Mouse (Mus musculus): Measurements from ENCODE around the gene Dock9. TPM values are rescaled to one million over a fixed set of nuclear protein-coding genes. Genes with fewer than 3 reads are reported as not detected.

Dock9 gene
- polyA plus RNA-seq, 1 experiment from 2014 or later = 4.8 TPM

- H3K4me2 ChIP-seq = no peak overlapping the region
- no peak overlapping the region for H3K4me3 ChIP-seq
- no peak for ATAC-seq (ENCODE audit: extremely low read depth, insufficient number of reproducible peaks, low FRiP score, low TSS enrichment)
- H3K9me3 ChIP-seq = no peaks in the 10 kb centered on the region
- H3K9ac ChIP-seq = no peak overlapping the region
- no peaks in the 10 kb centered on the region for H3K36me3 ChIP-seq
- 43% methylated on average over 11 of the region's 11 CpGs for WGBS
- H3K27me3 ChIP-seq (replicated peaks) = no peaks in the 10 kb centered on the region
- H3K4me1 ChIP-seq = peaks cover 18% of the 10 kb centered on the region
- no peak overlapping the region for H3K27ac ChIP-seq (replicated peaks)
These were observed 35.6 kb downstream of the Dock9 start for GRCm38 (mm10) chr14:121762021-121762452.

GRCm38 (mm10) chr14:121760403-121760802, 37.2 kb downstream of the Dock9 start:
- no peaks in the 10 kb centered on the region for H3K36me3 ChIP-seq
- peaks cover 18% of the 10 kb centered on the region for H3K4me1 ChIP-seq
- H3K9ac ChIP-seq = no peak overlapping the region
- no peaks in the 10 kb centered on the region for H3K9me3 ChIP-seq
- 81% methylated on average over 5 of the region's 5 CpGs for WGBS
- H3K4me3 ChIP-seq = no peak overlapping the region
- no peak overlapping the region for H3K4me2 ChIP-seq
- H3K27ac ChIP-seq (replicated peaks) = no peak overlapping the region
- H3K27me3 ChIP-seq (replicated peaks) = no peaks in the 10 kb centered on the region
- ATAC-seq (ENCODE audit: extremely low read depth, insufficient number of reproducible peaks, low FRiP score, low TSS enrichment) = no peak

GRCm38 (mm10) chr14:121754110-121754509, 43.5 kb downstream of the Dock9 start:
- H3K27me3 ChIP-seq (replicated peaks) = no peaks in the 10 kb centered on the region

GRCm38 (mm10) chr14:121752686-121753426, 44.8 kb downstream of the Dock9 start:
- no peak overlapping the region for H3K9ac ChIP-seq
- no peak overlapping the region for H3K27ac ChIP-seq (replicated peaks)
- H3K27me3 ChIP-seq (replicated peaks) = no peaks in the 10 kb centered on the region
- no peak overlapping the region for H3K4me2 ChIP-seq
- H3K4me1 ChIP-seq = peaks cover 19% of the 10 kb centered on the region; the same call in 1 of the 2 replicates
- H3K4me3 ChIP-seq = no peak overlapping the region
- ATAC-seq (ENCODE audit: extremely low read depth, insufficient number of reproducible peaks, low FRiP score, low TSS enrichment) = no peak
- 65% methylated on average over 19 of the region's 19 CpGs for WGBS
- no peaks in the 10 kb centered on the region for H3K9me3 ChIP-seq
- H3K36me3 ChIP-seq = no peaks in the 10 kb centered on the region

More at GRCm38 (mm10) chr14:121754110-121754509, 43.5 kb downstream of the Dock9 start:
- ATAC-seq (ENCODE audit: extremely low read depth, insufficient number of reproducible peaks, low FRiP score, low TSS enrichment) = no peak
- Histone ChIP-seq H3K4me3 (no peak overlapping the region), H3K36me3 (no peaks in the 10 kb centered on the region), H3K9me3 (no peaks in the 10 kb centered on the region), H3K4me1 (peaks cover 29% of the 10 kb centered on the region; the same call in 1 of the 2 replicates), H3K9ac (0 out of 2 replicates have a peak overlapping the region, but pooled peaks have one; percentile 7), H3K27ac (replicated peaks) (peak overlapping the region; percentile 24; the same call in 1 of the 2 replicates), H3K4me2 (no peak overlapping the region)
- WGBS = 49% methylated on average over 11 of the region's 11 CpGs

- no peak overlapping the region for H3K9ac ChIP-seq
- H3K4me3 ChIP-seq = no peak overlapping the region
- no peak for ATAC-seq (ENCODE audit: extremely low read depth, insufficient number of reproducible peaks, low FRiP score, low TSS enrichment)
- no peak overlapping the region for H3K27ac ChIP-seq (replicated peaks)
- no peaks in the 10 kb centered on the region for H3K9me3 ChIP-seq
- peaks cover 11% of the 10 kb centered on the region; the same call in 1 of the 2 replicates for H3K4me1 ChIP-seq
- H3K27me3 ChIP-seq (replicated peaks) = no peaks in the 10 kb centered on the region
- 80% methylated on average over 9 of the region's 9 CpGs for WGBS
- no peak overlapping the region for H3K4me2 ChIP-seq
- H3K36me3 ChIP-seq = no peaks in the 10 kb centered on the region
These were observed 48.0 kb downstream of the Dock9 start for GRCm38 (mm10) chr14:121749606-121750005.

- no peaks in the 10 kb centered on the region for H3K9me3 ChIP-seq
- H3K4me3 ChIP-seq = no peak overlapping the region
- 74% methylated on average over 10 of the region's 10 CpGs for WGBS
- H3K27ac ChIP-seq (replicated peaks) = no peak overlapping the region
- peaks cover 8% of the 10 kb centered on the region; the same call in 1 of the 2 replicates for H3K4me1 ChIP-seq
- no peaks in the 10 kb centered on the region for H3K36me3 ChIP-seq
- no peaks in the 10 kb centered on the region for H3K27me3 ChIP-seq (replicated peaks)
- H3K4me2 ChIP-seq = no peak overlapping the region
- no peak overlapping the region for H3K9ac ChIP-seq
- ATAC-seq (ENCODE audit: extremely low read depth, insufficient number of reproducible peaks, low FRiP score, low TSS enrichment) = no peak
These were observed 48.6 kb downstream of the Dock9 start for GRCm38 (mm10) chr14:121749084-121749483.

GRCm38 (mm10) chr14:121747360-121747759, 50.3 kb downstream of the Dock9 start:
- Histone ChIP-seq H3K4me2 (no peak overlapping the region), H3K4me1 (no peaks in the 10 kb centered on the region), H3K9me3 (no peaks in the 10 kb centered on the region), H3K4me3 (no peak overlapping the region), H3K9ac (no peak overlapping the region), H3K36me3 (no peaks in the 10 kb centered on the region), H3K27ac (replicated peaks) (no peak overlapping the region), H3K27me3 (replicated peaks) (no peaks in the 10 kb centered on the region; the same call in 1 of the 2 replicates)
- 87% methylated on average over 7 of the region's 7 CpGs for whole genome bisulfite sequencing
- no peak for ATAC-seq (ENCODE audit: extremely low read depth, insufficient number of reproducible peaks, low FRiP score, low TSS enrichment)

- no peaks in the 10 kb centered on the region for H3K9me3 ChIP-seq
- H3K4me2 ChIP-seq = no peak overlapping the region
- 74% methylated on average over 9 of the region's 9 CpGs for WGBS
- 0 out of 2 replicates have a peak, but pooled peaks cover 3% of the 10 kb centered on the region for H3K4me1 ChIP-seq
- no peaks in the 10 kb centered on the region for H3K36me3 ChIP-seq
- no peak for ATAC-seq (ENCODE audit: extremely low read depth, insufficient number of reproducible peaks, low FRiP score, low TSS enrichment)
- H3K27ac ChIP-seq (replicated peaks) = no peak overlapping the region
- peaks cover 5% of the 10 kb centered on the region; the same call in 1 of the 2 replicates for H3K27me3 ChIP-seq (replicated peaks)
- H3K4me3 ChIP-seq = no peak overlapping the region
- no peak overlapping the region for H3K9ac ChIP-seq
These were observed 53.7 kb downstream of the Dock9 start for GRCm38 (mm10) chr14:121743787-121744417.

GRCm38 (mm10) chr14:121738431-121739403, 58.9 kb downstream of the Dock9 start:
- Histone ChIP-seq H3K4me3 (no peak overlapping the region), H3K9me3 (no peaks in the 10 kb centered on the region), H3K27me3 (replicated peaks) (peaks cover 31% of the 10 kb centered on the region), H3K36me3 (no peaks in the 10 kb centered on the region), H3K27ac (replicated peaks) (no peak overlapping the region), H3K4me2 (no peak overlapping the region), H3K9ac (no peak overlapping the region), H3K4me1 (0 out of 2 replicates have a peak, but pooled peaks cover 11% of the 10 kb centered on the region)
- 58% methylated on average over 24 of the region's 24 CpGs for WGBS
- ATAC-seq (ENCODE audit: extremely low read depth, insufficient number of reproducible peaks, low FRiP score, low TSS enrichment) = no peak

GRCm38 (mm10) chr14:121737277-121737676, 60.4 kb downstream of the Dock9 start:
- 0 out of 2 replicates have a peak, but pooled peaks cover 11% of the 10 kb centered on the region for H3K4me1 ChIP-seq
- no peak overlapping the region for H3K4me3 ChIP-seq
- no peak for ATAC-seq (ENCODE audit: extremely low read depth, insufficient number of reproducible peaks, low FRiP score, low TSS enrichment)
- no peak overlapping the region for H3K27ac ChIP-seq (replicated peaks)
- H3K9me3 ChIP-seq = no peaks in the 10 kb centered on the region
- no peak overlapping the region for H3K9ac ChIP-seq
- 87% methylated on average over 8 of the region's 8 CpGs for WGBS
- H3K4me2 ChIP-seq = no peak overlapping the region
- H3K27me3 ChIP-seq (replicated peaks) = peaks cover 31% of the 10 kb centered on the region
- no peaks in the 10 kb centered on the region for H3K36me3 ChIP-seq

- 52% methylated on average over 7 of the region's 7 CpGs for WGBS
- H3K4me3 ChIP-seq = no peak overlapping the region
- H3K27me3 ChIP-seq (replicated peaks) = peaks cover 31% of the 10 kb centered on the region
- H3K9me3 ChIP-seq = no peaks in the 10 kb centered on the region
- no peak overlapping the region for H3K4me2 ChIP-seq
- no peak for ATAC-seq (ENCODE audit: extremely low read depth, insufficient number of reproducible peaks, low FRiP score, low TSS enrichment)
- H3K27ac ChIP-seq (replicated peaks) = no peak overlapping the region
- H3K9ac ChIP-seq = no peak overlapping the region
- H3K36me3 ChIP-seq = no peaks in the 10 kb centered on the region
- H3K4me1 ChIP-seq = 0 out of 2 replicates have a peak, but pooled peaks cover 11% of the 10 kb centered on the region
These were observed 62.0 kb downstream of the Dock9 start for GRCm38 (mm10) chr14:121735678-121736077.
